Mouse (Mus musculus): ENCODE data around the gene Adamtsl4. TPM values are rescaled to one million over a fixed set of nuclear protein-coding genes. Genes with fewer than 3 reads are reported as not detected.

Adamtsl4 gene
- total RNA-seq (2023): 5.8 TPM

GRCm38 (mm10) chr3:95687524-95688421, at the start of gene Adamtsl4:
Gene Adamtsl4, minus strand, starts transcription at chr3:95687917.

GRCm38 (mm10) chr3:95658236-95658867, 29.4 kb downstream of the Adamtsl4 start, which contains the start of gene Mcl1:
Gene Mcl1, plus strand, starts transcription at chr3:95658788.

Other genes with a start within 250 kb of the Adamtsl4 start
- gene Ctsk, start 188.7 kb downstream of the Adamtsl4 start, total RNA-seq (2023): 0.62 TPM
- 119 TPM for gene Ctss, start 161.1 kb downstream of the Adamtsl4 start, total RNA-seq (2023)
- not detected for gene Hormad1, start 128.2 kb downstream of the Adamtsl4 start, total RNA-seq (2023)
- 16.2 TPM for gene Golph3l, start 99.0 kb downstream of the Adamtsl4 start, total RNA-seq (2023)
- gene Ensa, start 62.9 kb downstream of the Adamtsl4 start, total RNA-seq (2023): 118 TPM
- 323 TPM for gene Mcl1, start 29.1 kb downstream of the Adamtsl4 start, total RNA-seq (2023)
- gene Ecm1, start 51.7 kb upstream of the Adamtsl4 start, total RNA-seq (2023): 135 TPM
- 98.6 TPM for gene Tars2, start 72.3 kb upstream of the Adamtsl4 start, total RNA-seq (2023)
- 109 TPM for gene Rprd2, start 130.9 kb upstream of the Adamtsl4 start, total RNA-seq (2023)
- gene Prpf3, start 168.0 kb upstream of the Adamtsl4 start, total RNA-seq (2023): 78.3 TPM
- 75.9 TPM for gene Mrps21, start 183.6 kb upstream of the Adamtsl4 start, total RNA-seq (2023)
- gene Ciart, start 194.3 kb upstream of the Adamtsl4 start, total RNA-seq (2023): 34.7 TPM
- 4.0 TPM for gene BC028528, start 204.1 kb upstream of the Adamtsl4 start, total RNA-seq (2023)
- gene Aph1a, start 206.1 kb upstream of the Adamtsl4 start, total RNA-seq (2023): 41.2 TPM
- not detected for gene Car14, start 216.8 kb upstream of the Adamtsl4 start, total RNA-seq (2023)
- 86.4 TPM for gene Anp32e, start 241.3 kb upstream of the Adamtsl4 start, total RNA-seq (2023)

Data from CD4-positive naive resting alpha-beta T cell, adult 76 days (primary cell).